Mouse (Mus musculus): ENCODE results near the gene Dhtkd1. TPM values are rescaled to one million over a fixed set of nuclear protein-coding genes. Genes with fewer than 3 reads are reported as not detected.
"Not testable (repeated sequence)": the region's sequence is repeated elsewhere in the genome, so short reads cannot be mapped to it uniquely, and the experiment has no call there.

Dhtkd1 gene
- polyA plus RNA-seq, 1 experiment from 2014 or later = 3.6 TPM

DNA sequence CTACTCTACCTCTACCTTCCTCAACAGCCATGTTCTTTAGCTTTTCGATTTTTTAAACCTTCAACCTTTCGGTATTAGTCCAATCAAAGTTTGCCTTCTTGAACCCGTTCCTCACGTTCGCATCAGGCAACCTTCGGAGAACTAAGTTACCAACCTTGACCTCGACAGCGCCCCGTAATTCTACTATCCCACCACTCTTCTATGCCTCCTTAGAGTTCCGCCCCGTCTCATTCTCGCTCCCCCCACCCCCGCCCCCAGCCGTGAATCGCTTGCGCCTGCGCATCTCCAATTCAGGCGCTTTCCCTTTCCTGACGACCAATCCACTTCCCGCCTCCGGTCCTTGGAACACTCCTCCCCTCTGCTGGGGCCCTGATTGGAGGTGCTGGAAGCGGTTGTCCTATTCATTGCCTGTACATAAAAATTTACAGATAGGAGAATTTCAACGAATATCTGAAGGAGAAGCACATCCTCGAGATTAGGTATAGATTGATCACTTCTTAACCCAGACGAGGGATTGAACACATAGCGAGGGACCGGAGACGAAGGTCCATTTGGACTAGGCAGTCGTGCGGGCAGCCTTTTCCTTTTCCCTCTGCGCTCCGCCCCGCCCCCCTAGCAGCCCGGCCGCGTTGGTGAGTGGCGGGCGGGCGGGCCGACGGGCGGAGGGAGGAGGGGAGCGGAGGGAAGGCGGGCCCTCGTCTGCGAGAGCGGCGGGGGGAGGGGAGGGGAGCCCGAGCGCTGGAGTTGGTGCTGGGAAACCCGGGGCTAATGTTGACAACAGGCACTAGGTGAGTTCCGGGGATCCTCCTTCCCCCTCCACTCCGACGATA, 8.4 kb upstream of the Dhtkd1 start, which contains the start of gene Upf2:
Gene Upf2 (plus strand): TSS at position 704 of the 830 bp plus-strand sequence.
- H3K9me3 ChIP-seq (ENCODE audit: control insufficient read depth, low read depth, low read length) = no peaks in the 10 kb centered on the region
- WGBS = under 1% methylated on average over 51 of the region's 54 CpGs
- H3K27me3 ChIP-seq (ENCODE audit: control insufficient read depth, insufficient read depth, low read length) = no peaks in the 10 kb centered on the region
- peaks cover 9% of the 10 kb centered on the region; the same call in 1 of the 2 replicates for H3K4me1 ChIP-seq (ENCODE audit: control insufficient read depth, insufficient read depth, low read length)
- peak within 1 kb of the TSS; percentile 91 for H3K4me3 ChIP-seq (ENCODE audit: low read depth, low read length)
- H3K27ac ChIP-seq (ENCODE audit: low read length) = peak within 1 kb of the TSS; percentile 84
- H3K9ac ChIP-seq (replicated peaks; ENCODE audit: low read depth, low read length) = peak within 1 kb of the TSS; percentile 80
- peak; percentile 93 for ATAC-seq (ENCODE audit: insufficient number of reproducible peaks, insufficient read depth, low FRiP score, low read depth)
- H3K36me3 ChIP-seq (ENCODE audit: control insufficient read depth, insufficient read depth, low read length) = no peaks in the 10 kb centered on the region
- peak within 1 kb of the TSS; percentile 85 for H3K4me2 ChIP-seq (replicated peaks; ENCODE audit: low read depth, low read length)

DNA sequence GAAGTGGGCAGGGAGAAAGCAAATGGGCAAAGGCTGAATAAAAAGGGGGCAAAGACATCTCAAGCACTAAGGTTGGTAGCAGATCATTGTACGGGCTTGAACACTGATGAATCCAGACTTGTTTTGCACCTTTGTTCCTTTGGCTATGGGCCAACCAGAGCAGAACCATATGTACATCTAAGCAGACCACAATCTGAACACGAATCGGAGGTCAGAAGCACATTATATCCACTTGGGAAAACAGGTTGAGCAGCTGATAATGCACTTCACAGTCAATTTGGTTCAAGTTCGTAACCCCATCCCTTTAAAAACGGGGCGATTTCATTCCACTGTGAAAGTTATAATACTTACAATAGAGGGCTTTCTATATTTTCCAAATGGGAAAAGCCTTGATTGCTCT, 7.7 kb upstream of the Dhtkd1 start:
- H3K27ac ChIP-seq (ENCODE audit: low read length) = peak overlapping the region; percentile 77
- ATAC-seq (ENCODE audit: insufficient number of reproducible peaks, insufficient read depth, low FRiP score, low read depth) = no peak
- H3K4me3 ChIP-seq (ENCODE audit: low read depth, low read length) = peak overlapping the region; percentile 91
- H3K27me3 ChIP-seq (ENCODE audit: control insufficient read depth, insufficient read depth, low read length) = no peaks in the 10 kb centered on the region
- no peaks in the 10 kb centered on the region for H3K36me3 ChIP-seq (ENCODE audit: control insufficient read depth, insufficient read depth, low read length)
- H3K4me1 ChIP-seq (ENCODE audit: control insufficient read depth, insufficient read depth, low read length) = peaks cover 9% of the 10 kb centered on the region; the same call in 1 of the 2 replicates
- H3K4me2 ChIP-seq (replicated peaks; ENCODE audit: low read depth, low read length) = peak overlapping the region; percentile 63
- WGBS = 4% methylated on average over 6 of the region's 6 CpGs
- H3K9ac ChIP-seq (replicated peaks; ENCODE audit: low read depth, low read length) = peak overlapping the region; percentile 80
- no peaks in the 10 kb centered on the region for H3K9me3 ChIP-seq (ENCODE audit: control insufficient read depth, low read depth, low read length)

DNA sequence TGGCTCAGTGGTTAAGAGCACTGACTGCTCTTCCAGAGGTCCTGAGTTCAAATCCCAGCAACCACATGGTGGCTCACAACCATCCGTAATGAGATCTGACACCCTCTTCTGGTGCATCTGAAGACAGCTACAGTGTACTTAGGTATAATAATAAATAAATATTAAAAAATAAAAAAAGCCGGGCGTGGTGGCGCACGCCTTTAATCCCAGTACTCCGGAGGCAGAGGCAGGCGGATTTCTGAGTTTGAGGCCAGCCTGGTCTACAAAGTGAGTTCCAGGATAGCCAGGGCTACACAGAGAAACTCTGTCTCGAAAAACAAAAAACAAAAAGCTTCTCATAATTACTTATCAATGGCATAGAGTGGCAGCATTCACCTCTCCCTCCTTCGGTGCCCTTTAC, 7.2 kb upstream of the Dhtkd1 start:
- not testable (repeated sequence) for H3K4me1 ChIP-seq (ENCODE audit: control insufficient read depth, insufficient read depth, low read length); H3K9me3 ChIP-seq (ENCODE audit: control insufficient read depth, low read depth, low read length); ATAC-seq (ENCODE audit: insufficient number of reproducible peaks, insufficient read depth, low FRiP score, low read depth); H3K27me3 ChIP-seq (ENCODE audit: control insufficient read depth, insufficient read depth, low read length); H3K36me3 ChIP-seq (ENCODE audit: control insufficient read depth, insufficient read depth, low read length)
- Histone ChIP-seq H3K9ac (replicated peaks; ENCODE audit: low read depth, low read length) (0 out of 2 replicates have a peak overlapping the region, but pooled peaks have one; percentile 80), H3K4me2 (replicated peaks; ENCODE audit: low read depth, low read length) (peak overlapping the region; percentile 63), H3K4me3 (ENCODE audit: low read depth, low read length) (peak overlapping the region; percentile 91; the same call in 1 of the 2 replicates), H3K27ac (ENCODE audit: low read length) (peak overlapping the region; percentile 77; the same call in 1 of the 2 replicates)
- WGBS = 92% methylated on average over 9 of the region's 9 CpGs

DNA sequence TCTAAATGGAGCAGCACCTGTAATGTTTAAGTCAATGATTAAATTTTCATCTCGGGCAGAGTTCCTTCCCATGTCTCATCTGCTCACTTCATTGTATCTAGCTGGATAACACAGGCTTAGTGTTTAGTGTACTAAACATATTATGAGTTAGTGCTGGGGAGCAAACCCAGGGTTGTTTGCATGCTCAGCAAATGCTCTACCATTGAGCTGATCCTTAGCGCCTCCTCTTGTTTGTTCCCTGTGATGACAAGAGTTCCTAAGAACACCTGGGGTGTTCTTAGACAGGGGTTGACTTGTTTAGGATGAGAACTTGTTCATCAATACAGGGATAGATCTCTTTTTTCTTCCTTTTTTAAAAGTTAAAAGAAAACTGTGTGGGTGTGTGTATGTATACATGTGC, 6.4 kb upstream of the Dhtkd1 start:
- Histone ChIP-seq H3K27me3 (ENCODE audit: control insufficient read depth, insufficient read depth, low read length) (no peaks in the 10 kb centered on the region), H3K4me3 (ENCODE audit: low read depth, low read length) (no peak overlapping the region), H3K27ac (ENCODE audit: low read length) (no peak overlapping the region), H3K9me3 (ENCODE audit: control insufficient read depth, low read depth, low read length) (no peaks in the 10 kb centered on the region), H3K9ac (replicated peaks; ENCODE audit: low read depth, low read length) (no peak overlapping the region), H3K36me3 (ENCODE audit: control insufficient read depth, insufficient read depth, low read length) (no peaks in the 10 kb centered on the region), H3K4me2 (replicated peaks; ENCODE audit: low read depth, low read length) (no peak overlapping the region), H3K4me1 (ENCODE audit: control insufficient read depth, insufficient read depth, low read length) (peaks cover 9% of the 10 kb centered on the region; the same call in 1 of the 2 replicates)
- 86% methylated on average over 2 of the region's 2 CpGs for WGBS
- no peak for ATAC-seq (ENCODE audit: insufficient number of reproducible peaks, insufficient read depth, low FRiP score, low read depth)

DNA sequence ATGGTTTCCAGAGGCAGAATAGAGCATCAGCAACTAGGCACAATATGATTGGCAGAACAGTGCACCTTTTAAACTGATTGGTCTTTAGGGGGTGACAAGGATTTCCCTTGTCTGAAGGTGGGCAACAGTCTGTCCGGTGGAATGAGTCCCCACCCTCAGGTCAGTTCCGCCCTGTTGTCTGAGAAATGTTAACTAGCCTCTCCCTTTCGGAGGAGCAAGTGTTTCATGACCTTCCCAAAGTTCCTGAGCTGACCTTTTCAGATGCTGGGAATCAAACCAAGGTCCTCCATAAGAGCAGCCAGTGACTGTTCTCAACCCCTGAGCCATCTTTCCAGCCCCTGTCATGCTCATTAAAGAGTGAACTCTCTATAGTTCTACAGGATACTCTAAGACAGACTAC, 4.3 kb upstream of the Dhtkd1 start:
- Histone ChIP-seq H3K4me1 (ENCODE audit: control insufficient read depth, insufficient read depth, low read length) (0 out of 2 replicates have a peak, but pooled peaks cover 3% of the 10 kb centered on the region), H3K4me2 (replicated peaks; ENCODE audit: low read depth, low read length) (no peak overlapping the region), H3K27ac (ENCODE audit: low read length) (no peak overlapping the region), H3K27me3 (ENCODE audit: control insufficient read depth, insufficient read depth, low read length) (no peaks in the 10 kb centered on the region), H3K9me3 (ENCODE audit: control insufficient read depth, low read depth, low read length) (no peaks in the 10 kb centered on the region), H3K4me3 (ENCODE audit: low read depth, low read length) (no peak overlapping the region), H3K9ac (replicated peaks; ENCODE audit: low read depth, low read length) (no peak overlapping the region), H3K36me3 (ENCODE audit: control insufficient read depth, insufficient read depth, low read length) (no peaks in the 10 kb centered on the region)
- 82% methylated on average over 3 of the region's 3 CpGs for WGBS
- ATAC-seq (ENCODE audit: insufficient number of reproducible peaks, insufficient read depth, low FRiP score, low read depth) = no peak

DNA sequence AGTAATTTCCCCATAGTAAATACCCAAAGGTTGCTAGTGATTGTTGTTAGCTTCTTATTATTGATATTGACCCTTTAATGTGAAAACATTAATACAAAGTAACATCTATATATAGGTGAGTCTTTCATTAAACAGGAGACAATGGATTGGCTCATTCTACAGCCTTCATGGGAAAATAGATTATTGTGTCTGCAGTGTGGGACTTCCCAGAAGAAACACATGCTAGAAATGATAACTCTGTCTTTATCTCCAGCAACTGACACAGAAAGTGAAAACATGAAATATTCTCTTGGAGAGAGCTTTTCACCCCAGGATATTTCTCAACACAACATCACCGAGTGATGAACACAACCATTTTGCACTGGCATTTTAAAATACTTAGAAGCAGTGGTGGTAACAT, 3.0 kb upstream of the Dhtkd1 start:
- Histone ChIP-seq H3K9ac (replicated peaks; ENCODE audit: low read depth, low read length) (no peak overlapping the region), H3K9me3 (ENCODE audit: control insufficient read depth, low read depth, low read length) (no peaks in the 10 kb centered on the region), H3K27me3 (ENCODE audit: control insufficient read depth, insufficient read depth, low read length) (no peaks in the 10 kb centered on the region), H3K27ac (ENCODE audit: low read length) (no peak overlapping the region), H3K4me1 (ENCODE audit: control insufficient read depth, insufficient read depth, low read length) (0 out of 2 replicates have a peak, but pooled peaks cover 3% of the 10 kb centered on the region), H3K4me2 (replicated peaks; ENCODE audit: low read depth, low read length) (no peak overlapping the region), H3K4me3 (ENCODE audit: low read depth, low read length) (no peak overlapping the region), H3K36me3 (ENCODE audit: control insufficient read depth, insufficient read depth, low read length) (no peaks in the 10 kb centered on the region)
- 88% methylated on average over 1 of the region's 1 CpGs for WGBS
- no peak for ATAC-seq (ENCODE audit: insufficient number of reproducible peaks, insufficient read depth, low FRiP score, low read depth)

DNA sequence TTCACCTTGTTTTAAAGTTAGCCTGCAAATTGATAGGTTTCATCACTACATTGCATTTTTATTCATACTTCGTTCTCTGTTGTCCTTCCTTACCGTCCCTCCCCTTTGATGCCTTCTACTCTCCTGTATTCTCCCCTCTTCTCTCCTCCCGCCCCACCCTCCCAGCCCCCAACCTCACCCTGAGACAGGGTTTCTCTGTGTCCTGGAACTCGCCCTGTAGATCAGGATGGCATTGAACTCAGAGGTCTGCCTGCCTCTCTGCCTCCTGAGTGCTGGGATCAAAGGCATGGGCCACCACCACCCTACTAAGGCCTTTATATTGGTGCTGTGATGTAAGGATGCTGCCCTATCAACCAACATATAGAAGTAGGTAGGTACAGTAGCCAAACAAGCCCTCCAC, 479 bp upstream of the Dhtkd1 start:
- H3K27me3 ChIP-seq (ENCODE audit: control insufficient read depth, insufficient read depth, low read length) = no peaks in the 10 kb centered on the region
- H3K4me1 ChIP-seq (ENCODE audit: control insufficient read depth, insufficient read depth, low read length) = no peaks in the 10 kb centered on the region
- H3K9ac ChIP-seq (replicated peaks; ENCODE audit: low read depth, low read length) = no peak overlapping the region
- H3K27ac ChIP-seq (ENCODE audit: low read length) = no peak overlapping the region
- H3K4me2 ChIP-seq (replicated peaks; ENCODE audit: low read depth, low read length) = peak overlapping the region; percentile 63
- WGBS = 32% methylated on average over 4 of the region's 4 CpGs
- H3K36me3 ChIP-seq (ENCODE audit: control insufficient read depth, insufficient read depth, low read length) = no peaks in the 10 kb centered on the region
- H3K4me3 ChIP-seq (ENCODE audit: low read depth, low read length) = peak overlapping the region; percentile 49
- no peaks in the 10 kb centered on the region for H3K9me3 ChIP-seq (ENCODE audit: control insufficient read depth, low read depth, low read length)
- ATAC-seq (ENCODE audit: insufficient number of reproducible peaks, insufficient read depth, low FRiP score, low read depth) = no peak

DNA sequence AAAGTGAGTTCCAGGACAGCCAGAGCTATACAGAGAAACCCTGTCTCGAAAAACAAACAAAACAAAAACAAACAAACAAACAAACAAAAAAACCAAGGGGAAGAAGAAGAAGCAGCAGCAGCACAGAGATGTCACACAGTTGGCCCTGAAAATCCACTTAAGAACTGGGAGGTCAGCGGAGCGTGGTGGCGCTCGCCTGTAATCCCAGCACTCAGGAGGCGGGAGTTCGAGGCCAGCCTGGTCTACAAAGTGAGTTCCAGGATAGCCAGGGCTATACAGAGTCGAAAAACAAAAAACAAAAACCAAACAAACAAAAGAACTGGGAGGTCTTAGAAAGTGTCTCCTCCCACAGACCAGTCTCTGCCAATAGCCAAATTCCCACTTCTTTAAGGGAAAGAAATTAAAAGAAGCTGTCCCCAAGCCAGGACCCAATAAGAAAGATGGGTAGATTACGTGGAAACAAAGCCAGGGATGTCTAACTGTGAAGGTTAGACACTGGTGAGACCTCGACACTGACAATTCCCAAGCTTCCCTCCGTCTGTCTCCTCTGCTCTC, 654 bp downstream of the Dhtkd1 start:
- Histone ChIP-seq H3K4me2 (replicated peaks; ENCODE audit: low read depth, low read length) (peak overlapping the region; percentile 63), H3K36me3 (ENCODE audit: control insufficient read depth, insufficient read depth, low read length) (no peaks in the 10 kb centered on the region), H3K4me3 (ENCODE audit: low read depth, low read length) (peak overlapping the region; percentile 49), H3K9me3 (ENCODE audit: control insufficient read depth, low read depth, low read length) (no peaks in the 10 kb centered on the region), H3K27ac (ENCODE audit: low read length) (no peak overlapping the region), H3K9ac (replicated peaks; ENCODE audit: low read depth, low read length) (peak overlapping the region; percentile 55; the same call in 1 of the 2 replicates), H3K27me3 (ENCODE audit: control insufficient read depth, insufficient read depth, low read length) (no peaks in the 10 kb centered on the region), H3K4me1 (ENCODE audit: control insufficient read depth, insufficient read depth, low read length) (no peaks in the 10 kb centered on the region)
- ATAC-seq (ENCODE audit: insufficient number of reproducible peaks, insufficient read depth, low FRiP score, low read depth) = no peak
- 60% methylated on average over 11 of the region's 11 CpGs for WGBS
